In genomic region chr19:34878603-34879541, GRCm38 (mm10) we compare ENCODE assay signal across 8 mouse cellular contexts. TPM values are rescaled to one million over a fixed set of nuclear protein-coding genes. Genes with fewer than 3 reads are reported as not detected.
A peak's percentile ranks its signal among the peaks of the same experiment; 100 is the strongest.
DNase-seq lines count a peak whose midpoint lies in the region; ATAC-seq lines count a peak whose summit lies in the region.

Gene Pank1 (minus strand): TSS chr19:34879455.

- peak; percentile 12 for ATAC-seq in activated CD4-positive, CD25-positive, alpha-beta regulatory T cell, adult 4 months
- peak; percentile 49 for ATAC-seq in intestine, embryonic 14.5 days (replicated peaks; ENCODE audit: low FRiP score, low TSS enrichment, low read depth)
- ATAC-seq in megakaryocyte-erythroid progenitor cell, adult 5-6 weeks (replicated peaks; ENCODE audit: low FRiP score, low TSS enrichment, poor library complexity, severe bottlenecking): peak; percentile 60

- peak; percentile 58 to 68 for DNase-seq in cerebellum, postnatal 4 days (ENCODE audit: low spot score in 2 of 2)
- peak; percentile 53 for DNase-seq in gastrocnemius, postnatal 14 days
- peak; percentile 89 for DNase-seq in intestine, embryonic 14.5 days (ENCODE audit: low spot score)
- peak; percentile 73 to 74 for DNase-seq in left cerebral cortex, postnatal 14 days (ENCODE audit: low spot score in 2 of 2)
- DNase-seq in right cerebral cortex, postnatal 4 days: peak; percentile 72
- peak; percentile 77 for DNase-seq in yolk sac, embryonic 10.5 days (ENCODE audit: low spot score)

- intact Hi-C loops in gastrocnemius, postnatal 14 days (cut with DNase I; ENCODE audit: low total_unique reads): no loop called here
- intact Hi-C loops in left cerebral cortex, postnatal 14 days (cut with DNase I): loop anchor here (2.0 to 5.0 kb wide), 2 partner anchors 42 to 52 kb away; no protein-coding TSS in a partner anchor

- H3K27ac ChIP-seq in intestine, embryonic 14.5 days (ENCODE audit: low read depth): peak within 1 kb of the TSS; percentile 96

- H3K27me3 ChIP-seq in intestine, embryonic 14.5 days (replicated peaks; ENCODE audit: control insufficient read depth, insufficient read depth, low read length): no peaks in the 10 kb centered on the region

- no peaks in the 10 kb centered on the region for H3K9me3 ChIP-seq in intestine, embryonic 14.5 days (ENCODE audit: control insufficient read depth, low read length)

- under 1% methylated on average over 95 of the region's 96 CpGs for WGBS in intestine, embryonic 14.5 days

- peak within 1 kb of the TSS; percentile 74 for H3K4me2 ChIP-seq in intestine, embryonic 14.5 days (ENCODE audit: low read length)

- peak within 1 kb of the TSS; percentile 96 for H3K4me3 ChIP-seq in intestine, embryonic 14.5 days (ENCODE audit: low read depth, low read length)

- no peaks in the 10 kb centered on the region for H3K36me3 ChIP-seq in intestine, embryonic 14.5 days (ENCODE audit: control insufficient read depth, insufficient read depth, low read length)

- peaks cover 12% of the 10 kb centered on the region for H3K4me1 ChIP-seq in intestine, embryonic 14.5 days (replicated peaks; ENCODE audit: control insufficient read depth, insufficient read depth, low read length)

- peak within 1 kb of the TSS; percentile 95 for H3K9ac ChIP-seq in intestine, embryonic 14.5 days (ENCODE audit: low read length)

RNA-seq across cellular contexts. Expression of gene Pank1, which starts in this region (rescaled TPM):
- polyA plus RNA-seq in activated CD4-positive, CD25-positive, alpha-beta regulatory T cell, adult 4 months (2017; shearing (Covaris generic)): 1 to 10 TPM in 1 of 2 experiments, under 1 TPM in 1; 0.53 to 1.1 TPM
- total RNA-seq in gastrocnemius, postnatal 14 days (2021): 10 to 100 TPM in 1 of 2 experiments, 1 to 10 TPM in 1; 9.1 to 19.6 TPM
- 9.3 and 10.6 TPM in 2 replicates for polyA plus RNA-seq in intestine, embryonic 14.5 days (2014; fragmentation: Nextera tagmentation; extraction: Ambion mirVana)
- total RNA-seq in left cerebral cortex, postnatal 14 days (2021): 10 to 100 TPM; 17.1 to 18.9 TPM
- total RNA-seq in megakaryocyte-erythroid progenitor cell, adult 5-6 weeks (2014; fragmentation: Nextera tagmentation): 8.8 and 28.1 TPM in 2 replicates
- 17.8 and 18.1 TPM in 2 replicates for total RNA-seq in megakaryocyte-erythroid progenitor cell, adult 5-6 weeks (2017)

Comparison
In these comparisons a context has a peak if more than half of its experiments do, and no peak if none do; other contexts are left out.
1. Peak in every context shown above with its lines: DNase-seq, ATAC-seq, H3K4me3 ChIP-seq and H3K27ac ChIP-seq.